Mouse (Mus musculus): ENCODE data around the gene Tut4.

GRCm38 (mm10) chr4:108435646-108436045 lies 23.6 kb upstream of the Tut4 start:
- TF ChIP-seq CTCF (IDR thresholded peaks at IDR 0.05; ENCODE audit: low read depth, low read length), result no peak
- no peak for TF ChIP-seq EP300 (IDR thresholded peaks at IDR 0.05; ENCODE audit: insufficient read depth, low read depth, low read length)
- no peak for TF ChIP-seq POLR2A (IDR thresholded peaks at IDR 0.05; ENCODE audit: insufficient read depth, low read length)

Data from ES-Bruce4 (cell line).